Mouse (Mus musculus): ENCODE data around the gene Ufsp1. TPM values are rescaled to one million over a fixed set of nuclear protein-coding genes. Genes with fewer than 3 reads are reported as not detected.

Ufsp1 gene
- total and polyA plus RNA-seq, 3 experiments: 8.1 to 12.8 (median 8.8) TPM

DNA sequence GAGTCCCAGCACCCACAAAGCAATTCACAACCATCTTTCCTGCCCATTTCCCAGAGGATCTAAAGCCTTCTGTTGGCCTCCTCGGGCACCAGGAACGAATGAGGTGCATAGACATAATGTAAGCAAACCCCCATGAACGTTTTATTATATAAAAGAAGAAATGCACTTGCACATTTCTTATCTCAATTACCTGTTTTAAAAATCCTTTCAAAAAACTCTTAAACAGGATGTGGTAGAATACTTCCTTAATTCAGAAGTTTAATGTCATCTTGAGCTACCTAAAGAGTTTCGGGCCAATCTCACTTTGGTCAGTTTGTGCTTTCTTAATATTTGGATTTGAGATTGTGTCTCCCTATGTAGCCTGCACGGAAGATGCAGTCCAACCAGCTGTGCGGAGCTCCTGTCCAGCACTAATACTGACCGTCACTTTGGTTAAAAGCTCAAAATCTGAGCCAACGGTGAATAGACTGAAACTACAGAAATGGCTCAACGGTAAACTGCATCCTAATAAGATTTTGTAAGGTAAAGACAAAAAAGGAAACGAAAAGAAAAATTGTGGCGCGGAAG, 12.1 kb downstream of the Ufsp1 start:
- Histone ChIP-seq H3K36me3 (ENCODE audit: control insufficient read depth, insufficient read depth, low read length) (peaks cover 5% of the 10 kb centered on the region), H3K79me2 (replicated peaks; ENCODE audit: control insufficient read depth, insufficient read depth, low read length) (no peaks in the 10 kb centered on the region), H3K9ac (ENCODE audit: low read depth, low read length) (peak overlapping the region; percentile 95), H3K4me3 (peak overlapping the region; percentile 92), H3K27me3 (ENCODE audit: control insufficient read depth, insufficient read depth, low read length) (no peaks in the 10 kb centered on the region), H3K4me1 (ENCODE audit: control insufficient read depth, insufficient read depth, low read length) (peaks cover 6% of the 10 kb centered on the region), H3K27ac (peak overlapping the region; percentile 77)
- intact Hi-C loops (cut with DNase I): loop anchor here (1.0 kb wide), 1 partner anchor 11 kb away; no protein-coding TSS in a partner anchor
- no peak for DNase-seq
- WGBS: 9% methylated on average over 12 of the region's 12 CpGs
- TF ChIP-seq POLR2A (IDR thresholded peaks at IDR 0.05; ENCODE audit: insufficient read depth, low read depth, low read length): no peak
- no peak for TF ChIP-seq EP300 (IDR thresholded peaks at IDR 0.05; ENCODE audit: insufficient read depth, low read depth, low read length)
- no peak for TF ChIP-seq CTCF (IDR thresholded peaks at IDR 0.05)

GRCm38 (mm10) chr5:137307071-137307912, 12.9 kb downstream of the Ufsp1 start, which contains the start of gene Srrt:
Gene Srrt, minus strand, starts transcription at chr5:137307674.
- no peak for TF ChIP-seq CTCF (IDR thresholded peaks at IDR 0.05)
- peak; percentile 93 for TF ChIP-seq POLR2A (IDR thresholded peaks at IDR 0.05; ENCODE audit: insufficient read depth, low read depth, low read length)
- peak; percentile 70 for TF ChIP-seq EP300 (IDR thresholded peaks at IDR 0.05; ENCODE audit: insufficient read depth, low read depth, low read length)
- Histone ChIP-seq H3K4me3 (peak within 1 kb of the TSS; percentile 92), H3K79me2 (replicated peaks; ENCODE audit: control insufficient read depth, insufficient read depth, low read length) (no peaks in the 10 kb centered on the region), H3K27ac (peak within 1 kb of the TSS; percentile 77), H3K36me3 (ENCODE audit: control insufficient read depth, insufficient read depth, low read length) (peaks cover 5% of the 10 kb centered on the region), H3K27me3 (ENCODE audit: control insufficient read depth, insufficient read depth, low read length) (no peaks in the 10 kb centered on the region), H3K9ac (ENCODE audit: low read depth, low read length) (peak within 1 kb of the TSS; percentile 95), H3K4me1 (ENCODE audit: control insufficient read depth, insufficient read depth, low read length) (peaks cover 6% of the 10 kb centered on the region)
- under 1% methylated on average over 72 of the region's 72 CpGs for WGBS
- peak; percentile 91 to 94 for DNase-seq
- intact Hi-C loops (cut with DNase I): loop anchor here (1.0 kb wide), 1 partner anchor 12 kb away; no protein-coding TSS in a partner anchor

GRCm38 (mm10) chr5:137308356-137308755, 13.9 kb downstream of the Ufsp1 start:
- Histone ChIP-seq H3K79me2 (replicated peaks; ENCODE audit: control insufficient read depth, insufficient read depth, low read length) (no peaks in the 10 kb centered on the region), H3K4me1 (ENCODE audit: control insufficient read depth, insufficient read depth, low read length) (peaks cover 9% of the 10 kb centered on the region), H3K27ac (peak overlapping the region; percentile 77), H3K36me3 (ENCODE audit: control insufficient read depth, insufficient read depth, low read length) (peaks cover 5% of the 10 kb centered on the region), H3K4me3 (peak overlapping the region; percentile 92), H3K9ac (ENCODE audit: low read depth, low read length) (no peak overlapping the region), H3K27me3 (ENCODE audit: control insufficient read depth, insufficient read depth, low read length) (no peaks in the 10 kb centered on the region)
- DNase-seq: no peak
- intact Hi-C loops (cut with DNase I): loop anchor here (1.0 kb wide), 1 partner anchor 40 kb away; no protein-coding TSS in a partner anchor
- TF ChIP-seq CTCF (IDR thresholded peaks at IDR 0.05): no peak
- TF ChIP-seq POLR2A (IDR thresholded peaks at IDR 0.05; ENCODE audit: insufficient read depth, low read depth, low read length): no peak
- TF ChIP-seq EP300 (IDR thresholded peaks at IDR 0.05; ENCODE audit: insufficient read depth, low read depth, low read length): no peak
- 98% methylated on average over 4 of the region's 4 CpGs for WGBS

DNA sequence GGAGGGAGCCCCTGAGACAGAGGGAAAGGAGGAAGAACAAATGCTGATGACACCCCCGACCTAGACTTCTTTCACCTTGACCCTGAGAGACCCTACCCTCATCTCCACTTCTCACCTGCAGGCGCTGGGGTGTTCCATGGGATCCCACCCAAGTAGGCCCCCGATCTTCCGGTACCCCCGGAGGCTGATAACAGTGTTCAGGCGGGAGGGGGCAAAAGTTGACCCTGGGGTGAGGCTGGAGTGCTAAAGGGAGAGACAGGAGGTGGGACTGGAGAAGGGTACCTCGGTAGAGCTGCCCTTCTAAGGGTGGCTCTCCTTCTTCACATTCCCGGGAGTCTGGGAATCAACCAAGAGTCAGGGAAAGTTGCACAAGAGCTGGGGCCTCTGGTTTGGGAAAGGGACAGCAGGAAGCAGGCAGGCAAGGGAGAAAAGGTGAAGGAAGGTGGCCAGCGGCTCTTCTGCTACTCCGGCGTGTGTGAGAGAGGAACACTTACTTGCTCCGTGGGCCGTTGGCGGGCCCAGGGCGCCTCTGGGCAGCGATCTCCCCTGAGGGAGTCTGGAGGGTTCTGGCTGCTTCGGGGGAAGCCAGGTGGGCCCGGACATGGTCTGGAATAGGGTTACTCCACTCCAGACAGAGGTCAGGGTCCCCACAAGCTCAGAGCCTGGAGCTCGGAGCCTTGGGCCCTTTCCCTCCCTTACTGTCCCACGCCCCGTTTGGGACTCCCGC, 19.2 kb downstream of the Ufsp1 start:
- Histone ChIP-seq H3K4me1 (ENCODE audit: control insufficient read depth, insufficient read depth, low read length) (peaks cover 5% of the 10 kb centered on the region), H3K4me3 (peak overlapping the region; percentile 55), H3K36me3 (ENCODE audit: control insufficient read depth, insufficient read depth, low read length) (no peaks in the 10 kb centered on the region), H3K27me3 (ENCODE audit: control insufficient read depth, insufficient read depth, low read length) (no peaks in the 10 kb centered on the region), H3K9ac (ENCODE audit: low read depth, low read length) (peak overlapping the region; percentile 82), H3K79me2 (replicated peaks; ENCODE audit: control insufficient read depth, insufficient read depth, low read length) (no peaks in the 10 kb centered on the region), H3K27ac (peak overlapping the region; percentile 92)
- intact Hi-C loops (cut with DNase I): no loop called here
- peak in 1 of 2 experiments; percentile 31 for DNase-seq
- TF ChIP-seq EP300 (IDR thresholded peaks at IDR 0.05; ENCODE audit: insufficient read depth, low read depth, low read length) (no peak), CTCF (IDR thresholded peaks at IDR 0.05) (no peak), POLR2A (IDR thresholded peaks at IDR 0.05; ENCODE audit: insufficient read depth, low read depth, low read length) (peak; percentile 80)
- 2% methylated on average over 22 of the region's 22 CpGs for WGBS

- H3K27me3 ChIP-seq (ENCODE audit: control insufficient read depth, insufficient read depth, low read length): no peaks in the 10 kb centered on the region
- intact Hi-C loops (cut with DNase I): no loop called here
- peak within 1 kb of the TSS; percentile 92 for H3K27ac ChIP-seq
- no peaks in the 10 kb centered on the region for H3K36me3 ChIP-seq (ENCODE audit: control insufficient read depth, insufficient read depth, low read length)
- H3K4me3 ChIP-seq: peak within 1 kb of the TSS; percentile 55
- DNase-seq: peak; percentile 88 to 91
- H3K4me1 ChIP-seq (ENCODE audit: control insufficient read depth, insufficient read depth, low read length): peaks cover 5% of the 10 kb centered on the region
- peak within 1 kb of the TSS; percentile 82 for H3K9ac ChIP-seq (ENCODE audit: low read depth, low read length)
- 34% methylated on average over 30 of the region's 30 CpGs for WGBS
- H3K79me2 ChIP-seq (replicated peaks; ENCODE audit: control insufficient read depth, insufficient read depth, low read length): no peaks in the 10 kb centered on the region
- TF ChIP-seq CTCF (IDR thresholded peaks at IDR 0.05) (peak; percentile 11; the same call in 1 of the 2 replicates), POLR2A (IDR thresholded peaks at IDR 0.05; ENCODE audit: insufficient read depth, low read depth, low read length) (no peak), EP300 (IDR thresholded peaks at IDR 0.05; ENCODE audit: insufficient read depth, low read depth, low read length) (no peak)
These were observed 20.0 kb downstream of the Ufsp1 start, which contains the start of gene Trip6 for GRCm38 (mm10) chr5:137314193-137315083. Gene Trip6, minus strand, starts transcription at chr5:137314404.
